Mouse (Mus musculus) embryonic stem cell, embryonic (primary cell): ENCODE measurements around the gene 1520401A03Rik.

Source experiments
- CTCF ChIA-PET, 4 experiments: fragments of 300-600 bp in 2 of 4; fragments of 350-600 bp in 2 of 4; sonication (Branson Sonifier 250); formaldehyde crosslinking; loops; one replicate each; lab custom pipeline; 2022; ENCODE audit warnings: inconsistent platforms in 2 of 4; lab: Charles Lee
- POLR2A ChIA-PET, 4 experiments: fragments of 300-600 bp in 2 of 4; fragments of 350-600 bp in 2 of 4; sonication (Branson Sonifier 250); formaldehyde crosslinking; loops; one replicate each; lab custom pipeline; 2022; ENCODE audit warnings: antibody characterized with exemption in 4 of 4, inconsistent platforms in 1 of 4; lab: Charles Lee

Gene 1520401A03Rik

GRCm38 (mm10) chr17:23748026-23748425 lies 25.4 kb upstream of the 1520401A03Rik start:
- CTCF ChIA-PET: interaction anchor here in 3 of 4 experiments (0.7 to 4.6 kb wide), 12 partner anchors 8 to 96 kb away, joined by 3 to 48 read pairs (median 6); partner anchors contain the start of genes Prss32 (in 2 of the 3), Prss41 (in 2 of the 3) and Paqr4 (in 1 of the 3)
- POLR2A ChIA-PET: interaction anchor here in 3 of 4 experiments (1.1 to 15.7 kb wide), 6 partner anchors 10 to 25 kb away, joined by 3 to 197 read pairs (median 6); partner anchors contain the start of genes Pkmyt1 (in 2 of the 3) and 1520401A03Rik (in 1 of the 3)

- ChIA-PET POLR2A (interaction anchor here in 2 of 4 experiments (1.3 to 15.7 kb wide), 6 partner anchors 9 to 106 kb away, joined by 3 to 197 read pairs (median 4); partner anchors contain the start of genes Pkmyt1 (in 2 of the 2) and 1520401A03Rik (in 1 of the 2)), CTCF (interaction anchor here in 3 of 4 experiments (0.6 to 4.6 kb wide), 9 partner anchors 8 to 96 kb away, joined by 3 to 48 read pairs (median 3); partner anchors contain the start of genes Paqr4 (in 1 of the 3), Prss32 (in 1 of the 3) and Prss41 (in 1 of the 3))
Observed at GRCm38 (mm10) chr17:23747471-23747870, 24.9 kb upstream of the 1520401A03Rik start.

GRCm38 (mm10) chr17:23746767-23747166 lies 24.2 kb upstream of the 1520401A03Rik start:
- POLR2A ChIA-PET: interaction anchor here in 3 of 4 experiments (0.7 to 15.7 kb wide), 19 partner anchors 8 to 178 kb away, joined by 3 to 197 read pairs (median 3); partner anchors contain the start of genes Pkmyt1 (in 2 of the 3), 1520401A03Rik (in 1 of the 3) and Elob (in 1 of the 3)

GRCm38 (mm10) chr17:23746311-23746710 lies 23.7 kb upstream of the 1520401A03Rik start:
- POLR2A ChIA-PET: interaction anchor here in 3 of 4 experiments (0.7 to 15.7 kb wide), 19 partner anchors 8 to 179 kb away, joined by 3 to 197 read pairs (median 3); partner anchors contain the start of genes Pkmyt1 (in 2 of the 3), 1520401A03Rik (in 1 of the 3) and Elob (in 1 of the 3)
- CTCF ChIA-PET: interaction anchor here in 3 of 4 experiments (0.5 to 4.6 kb wide), 20 partner anchors 9 to 116 kb away, joined by 3 to 48 read pairs (median 4); partner anchors contain the start of genes Elob (in 1 of the 3), Pkmyt1 (in 1 of the 3), Prss32 (in 1 of the 3) and Prss41 (in 1 of the 3)

More at GRCm38 (mm10) chr17:23746767-23747166, 24.2 kb upstream of the 1520401A03Rik start:
- CTCF ChIA-PET: interaction anchor here in 3 of 4 experiments (0.5 to 4.6 kb wide), 20 partner anchors 9 to 174 kb away, joined by 3 to 48 read pairs (median 4); partner anchors contain the start of genes Elob (in 1 of the 3), Pkmyt1 (in 1 of the 3), Prss32 (in 1 of the 3) and Prss41 (in 1 of the 3)

DNA sequence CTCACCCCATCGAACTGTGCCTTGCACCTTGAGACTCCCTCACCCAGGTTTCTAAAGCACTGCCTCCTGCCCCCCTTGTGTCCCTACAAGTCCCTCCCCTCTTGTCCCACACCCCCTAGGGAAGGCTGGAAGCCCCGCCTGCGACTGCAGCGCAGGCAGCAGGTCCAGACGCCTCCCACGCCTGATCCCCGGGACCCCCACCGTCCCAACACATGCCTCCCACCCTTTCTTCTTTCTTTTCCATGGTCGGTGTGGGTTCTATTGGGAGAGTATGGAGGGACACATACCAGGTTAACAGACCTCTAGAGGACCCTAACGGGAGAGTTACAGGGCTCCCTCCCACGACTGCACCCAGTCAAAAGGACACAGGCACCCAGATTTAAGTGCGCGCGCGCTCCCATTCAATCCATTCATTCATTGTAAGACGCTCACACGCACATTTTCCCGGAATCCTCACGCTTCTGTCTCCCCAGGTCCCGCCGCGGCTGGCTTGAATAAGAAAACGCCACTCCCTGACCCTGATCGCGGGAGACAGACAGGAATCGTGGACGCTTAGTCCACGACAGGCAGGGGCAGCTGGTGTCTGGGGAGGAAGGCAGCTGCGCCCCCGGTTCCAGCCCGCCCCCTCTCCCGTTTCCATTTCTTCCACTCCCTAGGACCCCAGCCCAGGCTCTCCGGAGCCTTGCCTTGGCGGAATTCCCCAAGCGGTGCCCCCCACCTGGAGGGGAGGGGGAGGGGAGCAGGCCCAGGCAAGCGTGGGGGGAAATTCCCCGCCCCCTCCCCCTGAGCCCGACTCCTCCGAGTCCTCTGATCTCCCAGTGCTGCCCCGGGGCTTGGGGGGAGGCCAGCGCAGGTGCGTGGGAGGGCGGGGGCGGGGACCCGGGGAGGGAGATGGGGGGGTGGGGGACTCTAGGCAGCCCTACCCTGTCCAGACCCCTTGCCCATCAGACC lies 23.0 kb upstream of the 1520401A03Rik start, which contains the start of gene Kremen2:
Gene Kremen2 (minus strand): TSS at position 533 of the 951 bp plus-strand sequence.
- ChIA-PET POLR2A (interaction anchor here in 3 of 4 experiments (0.7 to 15.7 kb wide), 19 partner anchors 8 to 141 kb away, joined by 3 to 197 read pairs (median 3); partner anchors contain the start of genes Pkmyt1 (in 2 of the 3), 1520401A03Rik (in 1 of the 3) and Elob (in 1 of the 3)), CTCF (interaction anchor here in 3 of 4 experiments (0.5 to 4.6 kb wide), 17 partner anchors 12 to 115 kb away, joined by 3 to 48 read pairs (median 3); partner anchors contain the start of genes Elob (in 1 of the 3), Pkmyt1 (in 1 of the 3), Prss32 (in 1 of the 3) and Prss41 (in 1 of the 3))

DNA sequence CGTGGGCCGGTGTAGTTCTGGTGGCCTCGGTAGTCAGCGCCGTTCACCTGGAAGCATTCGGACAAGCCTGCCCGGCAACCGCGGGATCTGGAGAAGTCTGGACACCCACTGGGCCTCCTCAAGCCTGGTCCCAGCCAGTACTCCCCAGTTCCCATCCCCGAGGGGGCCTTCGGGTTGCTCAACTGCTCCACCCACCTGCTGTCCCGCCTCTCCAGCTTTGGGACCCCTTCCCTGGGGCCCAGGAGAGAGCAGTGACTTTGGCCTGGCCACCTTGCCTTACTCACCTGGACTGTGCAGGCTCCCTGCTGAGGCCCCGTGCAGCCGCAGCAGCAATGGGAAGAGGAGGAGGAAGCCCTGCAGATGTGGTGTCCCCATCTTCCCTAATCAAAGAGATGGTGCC lies 22.1 kb upstream of the 1520401A03Rik start:
- POLR2A ChIA-PET: interaction anchor here in 2 of 4 experiments (1.0 to 15.7 kb wide), 4 partner anchors 11 to 58 kb away, joined by 3 to 197 read pairs (median 3); partner anchors contain the start of genes 1520401A03Rik (in 1 of the 2) and Pkmyt1 (in 1 of the 2)

GRCm38 (mm10) chr17:23744076-23744475 lies 21.5 kb upstream of the 1520401A03Rik start:
- CTCF ChIA-PET: interaction anchor here in 2 of 4 experiments (0.7 to 1.0 kb wide), 2 partner anchors 15 kb away, joined by 3 read pairs; no protein-coding TSS in a partner anchor
- POLR2A ChIA-PET: interaction anchor here in 3 of 4 experiments (0.8 to 15.7 kb wide), 7 partner anchors 8 to 100 kb away, joined by 3 to 197 read pairs (median 3); partner anchors contain the start of genes 1520401A03Rik (in 1 of the 3), Pkmyt1 (in 1 of the 3), Prss32 (in 1 of the 3) and Prss41 (in 1 of the 3)

More for the DNA sequence above, 22.1 kb upstream of the 1520401A03Rik start:
- CTCF ChIA-PET: interaction anchor here in 3 of 4 experiments (0.5 to 1.0 kb wide), 3 partner anchors 14 to 44 kb away, joined by 3 read pairs; no protein-coding TSS in a partner anchor

DNA sequence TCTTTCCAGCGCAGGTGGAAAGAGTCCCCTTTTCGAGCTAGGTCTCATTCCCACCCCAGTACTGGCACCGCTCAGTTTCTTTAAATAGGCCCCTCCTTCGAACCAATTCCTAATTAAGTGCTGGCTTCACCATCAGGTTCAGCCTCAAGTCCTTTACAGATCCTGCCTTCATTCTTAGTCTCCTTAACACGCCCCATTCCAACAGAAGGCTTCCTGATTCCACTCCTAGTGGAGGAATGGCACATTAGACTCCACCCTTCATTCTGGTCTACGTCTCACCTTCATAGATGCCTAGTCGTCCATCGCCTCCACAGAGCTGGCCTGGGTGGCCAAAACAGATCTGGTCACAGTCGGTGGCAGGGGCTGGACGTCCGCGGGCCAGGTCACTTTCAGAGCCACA lies 20.4 kb upstream of the 1520401A03Rik start:
- CTCF ChIA-PET: interaction anchor here in 1 of 4 experiments (1.0 kb wide), 1 partner anchor 101 kb away, joined by 3 read pairs; the partner anchor contains the start of genes Prss32 and Prss41
- POLR2A ChIA-PET: interaction anchor here in 3 of 4 experiments (1.1 to 15.7 kb wide), 8 partner anchors 9 to 101 kb away, joined by 3 to 197 read pairs (median 6); partner anchors contain the start of genes 1520401A03Rik (in 2 of the 3), Pkmyt1 (in 2 of the 3) and Prss41 (in 1 of the 3)

DNA sequence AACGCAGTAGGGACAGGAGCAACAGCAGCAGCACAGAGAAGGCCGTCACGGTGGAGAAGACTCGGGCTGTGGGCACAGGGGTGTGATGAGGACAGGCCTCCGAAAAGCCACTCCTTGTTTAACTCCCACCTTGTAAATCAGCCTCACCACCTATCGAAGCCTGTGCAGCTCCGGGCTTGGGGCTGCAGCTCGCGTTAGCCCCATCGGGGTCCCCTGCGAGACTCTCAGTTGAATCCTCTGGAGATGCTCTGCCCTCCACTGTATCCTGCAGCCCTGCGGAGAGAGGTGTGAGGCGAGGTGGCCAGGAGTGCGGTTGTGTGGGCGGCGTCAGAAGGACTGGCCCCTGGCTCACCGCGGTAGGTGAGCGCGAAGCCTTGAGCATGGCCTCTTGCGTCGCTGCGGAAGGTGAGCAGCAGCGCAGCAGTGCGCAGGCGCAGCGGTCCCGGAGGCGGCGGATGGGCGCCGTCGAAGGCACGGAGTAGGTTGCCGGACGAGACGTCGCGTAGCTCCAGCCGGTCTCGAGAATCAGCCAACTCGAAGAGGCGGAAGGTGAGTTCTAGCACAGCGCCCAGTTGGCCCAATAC lies 19.7 kb upstream of the 1520401A03Rik start:
- CTCF ChIA-PET: interaction anchor here in 2 of 4 experiments (0.7 to 1.0 kb wide), 2 partner anchors 101 to 102 kb away, joined by 3 read pairs; partner anchors contain the start of genes Prss32 (in 2 of the 2) and Prss41 (in 1 of the 2)

DNA sequence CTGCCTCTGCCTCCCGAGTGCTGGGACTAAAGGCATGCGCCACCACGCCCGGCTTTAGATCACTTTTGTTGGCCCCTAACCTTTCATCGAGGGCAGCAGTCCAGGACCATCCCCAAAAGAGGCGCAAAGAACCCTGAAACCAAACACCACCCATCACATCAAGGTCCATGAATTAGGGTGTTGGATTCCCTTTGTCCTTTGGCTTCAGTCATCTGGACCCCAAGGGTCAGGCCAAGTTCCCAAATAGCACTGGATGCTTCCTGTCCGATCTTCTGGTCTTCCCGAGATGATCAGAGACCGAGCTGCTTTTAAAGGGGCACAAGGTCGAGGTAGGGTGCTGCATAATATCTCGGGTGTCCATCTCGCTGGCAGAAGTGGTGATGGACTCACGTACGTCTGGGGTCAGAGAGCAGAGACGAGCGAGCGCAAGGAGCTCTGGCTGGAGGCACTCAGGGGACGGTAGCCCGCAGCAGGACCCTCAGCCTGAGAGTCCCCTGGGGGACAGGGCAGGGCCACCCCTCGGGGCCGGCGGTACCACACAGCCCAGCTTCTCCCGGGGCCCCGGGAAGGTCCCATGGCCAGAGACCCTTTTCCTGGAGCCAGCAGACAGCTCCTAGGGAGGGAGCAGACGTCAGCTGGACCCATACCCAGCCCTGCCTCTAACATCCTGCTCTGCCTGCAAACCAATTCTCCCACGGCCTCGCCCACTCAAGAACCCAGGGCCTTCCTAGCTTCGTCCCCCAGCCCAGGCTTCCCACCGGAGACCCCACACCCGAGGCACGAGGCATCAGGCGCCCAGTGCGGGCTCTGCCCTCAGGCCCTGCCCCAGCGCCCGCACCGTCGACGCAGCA lies 19.0 kb upstream of the 1520401A03Rik start:
- CTCF ChIA-PET: interaction anchor here in 2 of 4 experiments (1.4 to 2.7 kb wide), 3 partner anchors 7 to 35 kb away, joined by 4 to 9 read pairs (median 8); no protein-coding TSS in a partner anchor
- POLR2A ChIA-PET: interaction anchor here in 3 of 4 experiments (0.6 to 15.7 kb wide), 20 partner anchors 12 to 141 kb away, joined by 3 to 197 read pairs (median 4); partner anchors contain the start of genes 1520401A03Rik (in 2 of the 3), Pkmyt1 (in 2 of the 3), Prss32 (in 2 of the 3) and Prss41 (in 2 of the 3)

More for the DNA sequence above, 19.7 kb upstream of the 1520401A03Rik start:
- POLR2A ChIA-PET: interaction anchor here in 3 of 4 experiments (0.6 to 15.7 kb wide), 10 partner anchors 10 to 102 kb away, joined by 3 to 197 read pairs (median 4); partner anchors contain the start of genes 1520401A03Rik (in 2 of the 3), Pkmyt1 (in 2 of the 3) and Prss41 (in 1 of the 3)

DNA sequence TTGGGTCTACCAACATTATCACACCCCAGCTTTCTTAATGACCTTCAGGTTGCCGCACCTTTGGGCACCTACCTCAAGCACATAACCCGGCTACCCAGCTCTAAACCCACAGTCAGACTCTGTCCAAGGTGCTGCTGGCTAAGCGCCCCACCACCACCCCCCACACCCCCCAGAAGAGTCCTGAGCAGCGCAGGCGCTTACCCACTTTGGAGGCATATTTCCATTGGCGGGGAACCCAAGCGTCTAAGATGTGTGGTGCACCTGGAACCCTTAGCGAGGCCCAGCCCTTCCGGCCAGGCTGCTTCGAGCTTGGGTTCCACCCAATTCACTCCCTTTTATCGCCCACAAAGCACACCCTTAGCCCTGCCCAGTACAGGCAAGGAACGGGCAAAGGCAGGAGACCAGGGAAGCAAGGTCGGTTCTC lies 18.0 kb upstream of the 1520401A03Rik start, which contains the start of gene Paqr4:
Gene Paqr4 (minus strand): TSS at position 270 of the 424 bp plus-strand sequence.
- ChIA-PET CTCF (interaction anchor here (0.8 to 3.2 kb wide), 17 partner anchors 8 to 181 kb away, joined by 3 to 29 read pairs (median 4); partner anchors contain the start of genes Prss32 (in 3 of the 4) and Prss41 (in 3 of the 4)), POLR2A (interaction anchor here (0.6 to 15.7 kb wide), 39 partner anchors 8 to 809 kb away, joined by 3 to 197 read pairs (median 4); partner anchors contain the start of genes Pkmyt1 (in 4 of the 4), 1520401A03Rik (in 2 of the 4), Prss32 (in 2 of the 4) and Prss41 (in 2 of the 4))

DNA sequence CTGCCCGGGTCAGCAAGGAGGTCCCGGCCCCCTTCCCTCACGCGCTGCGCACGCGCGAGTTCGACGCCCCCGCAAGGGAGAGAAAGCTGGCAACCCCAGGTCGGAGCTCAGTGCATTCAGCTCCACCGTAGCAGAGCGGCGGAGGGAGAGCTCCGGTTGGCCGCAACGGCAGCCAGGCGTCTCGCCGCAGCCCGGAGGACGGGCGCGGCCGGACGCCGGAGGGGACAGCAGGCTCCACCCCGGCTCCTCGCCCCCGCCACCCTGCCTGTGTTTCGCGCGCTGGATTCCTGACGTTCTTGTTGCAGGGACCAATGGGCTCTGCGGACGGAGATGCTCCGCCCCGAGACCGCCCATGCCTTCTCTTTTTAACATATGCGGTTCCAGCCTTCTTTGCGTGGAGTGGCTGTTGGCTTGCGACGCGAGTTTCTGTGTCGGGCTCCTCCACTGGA lies 17.6 kb upstream of the 1520401A03Rik start:
- ChIA-PET CTCF (interaction anchor here (0.8 to 3.2 kb wide), 18 partner anchors 8 to 180 kb away, joined by 3 to 29 read pairs (median 4); partner anchors contain the start of genes Prss32 (in 3 of the 4) and Prss41 (in 3 of the 4)), POLR2A (interaction anchor here (0.6 to 15.7 kb wide), 46 partner anchors 9 to 809 kb away, joined by 3 to 197 read pairs (median 4); partner anchors contain the start of genes Pkmyt1 (in 4 of the 4), 1520401A03Rik (in 2 of the 4), Prss32 (in 2 of the 4) and Prss41 (in 2 of the 4))

GRCm38 (mm10) chr17:23739202-23740135 lies 16.9 kb upstream of the 1520401A03Rik start:
- ChIA-PET CTCF (interaction anchor here (0.5 to 3.2 kb wide), 26 partner anchors 9 to 613 kb away, joined by 3 to 29 read pairs (median 4); partner anchors contain the start of genes Prss32 (in 4 of the 4), Prss41 (in 4 of the 4) and 1520401A03Rik (in 1 of the 4)), POLR2A (interaction anchor here (0.5 to 15.7 kb wide), 51 partner anchors 8 to 810 kb away, joined by 3 to 197 read pairs (median 4); partner anchors contain the start of genes Pkmyt1 (in 4 of the 4), 1520401A03Rik (in 2 of the 4), Prss32 (in 2 of the 4) and Prss41 (in 2 of the 4))
